In genomic region chr8:114941096-114941495, GRCm38 (mm10) we compare ENCODE assay signal across 22 mouse cellular contexts.
"Had no signal": no experiment of that assay in that cellular context is flagged by ENCODE, and none has a peak within 500 bp of the region (broad histone marks: within the 10 kb centered on the region; RNA-seq: fewer than 3 reads in every experiment).

No protein-coding gene starts in this region.

- H3K27ac ChIP-seq: limb, embryonic 12.5 days; limb, embryonic 15.5 days; liver, embryonic 14.5 days; macrophage; midbrain, embryonic 12.5 days; midbrain, embryonic 15.5 days; neural tube, embryonic 12.5 days; neural tube, embryonic 15.5 days; stomach, postnatal 0 days had no signal

- H3K4me2 ChIP-seq: limb, embryonic 12.5 days; limb, embryonic 15.5 days; liver, embryonic 11.5 days; lung, embryonic 14.5 days; midbrain, embryonic 12.5 days; midbrain, embryonic 15.5 days; neural tube, embryonic 12.5 days; neural tube, embryonic 15.5 days had no signal

- H3K36me3 ChIP-seq: limb, embryonic 12.5 days; limb, embryonic 15.5 days; midbrain, embryonic 12.5 days; midbrain, embryonic 15.5 days; neural tube, embryonic 12.5 days; neural tube, embryonic 15.5 days had no signal

- H3K27me3 ChIP-seq: limb, embryonic 15.5 days; midbrain, embryonic 15.5 days; neural tube, embryonic 12.5 days; neural tube, embryonic 15.5 days had no signal

- ATAC-seq: liver, postnatal 0 days; lung, postnatal 0 days; midbrain, embryonic 15.5 days had no signal

- DNase-seq: kidney, postnatal 10 days; kidney, postnatal 36 days; left cerebral cortex, postnatal 4 days; liver, postnatal 0 days; lung, embryonic 14.5 days; right cerebral cortex, adult 18-20 months; right cerebral cortex, postnatal 14 days; right cerebral cortex, postnatal 4 days; thymus, adult 2 months; thymus, postnatal 14 days; thymus, postnatal 4 days had no signal

- H3K9ac ChIP-seq: limb, embryonic 12.5 days; limb, embryonic 15.5 days; liver, embryonic 14.5 days; liver, postnatal 0 days; lung, embryonic 14.5 days; midbrain, embryonic 12.5 days; midbrain, embryonic 15.5 days; neural tube, embryonic 12.5 days; neural tube, embryonic 15.5 days had no signal

- H3K4me3 ChIP-seq: limb, embryonic 12.5 days; limb, embryonic 15.5 days; midbrain, embryonic 12.5 days; midbrain, embryonic 15.5 days; neural tube, embryonic 12.5 days; neural tube, embryonic 15.5 days had no signal

- H3K4me1 ChIP-seq: midbrain, embryonic 15.5 days had no signal

- H3K9me3 ChIP-seq: limb, embryonic 12.5 days; limb, embryonic 15.5 days; midbrain, embryonic 12.5 days; midbrain, embryonic 15.5 days; neural tube, embryonic 12.5 days; neural tube, embryonic 15.5 days had no signal
